Mouse (Mus musculus) adrenal gland, adult (tissue): ENCODE measurements at regions not wholly inside any gene's neighbourhood (a gene's known extent, or its start where the extent isn't known, plus 50 kb on each side); places are given as distances from the start of the nearest gene placed in this dataset.

Experiments used
- DNase-seq, 2 experiments: peaks; one replicate each; pipeline ENCODE4 v3.0.0; 2022 to 2023; ENCODE audit warnings: low spot score in 1 of 2; ENCODE audit not compliant: inconsistent age in 2 of 2

GRCm38 (mm10) chrX:150709416-150709815 lies 52.0 kb upstream of the Tro start:
- DNase-seq = peak; percentile 4 to 60
